Mouse (Mus musculus): ENCODE data around the gene Nr3c2. TPM values are rescaled to one million over a fixed set of nuclear protein-coding genes. Genes with fewer than 3 reads are reported as not detected.

Gene Nr3c2
- total RNA-seq, 2 experiments from 2014 or later: 16.9 to 24.3 TPM

GRCm38 (mm10) chr8:76971187-76971586, 71.9 kb downstream of the Nr3c2 start:
- intact Hi-C loops (cut with DNase I): no loop called here
- DNase-seq: no peak

- peak; percentile 5 for DNase-seq
- intact Hi-C loops (cut with DNase I): no loop called here
Observed at GRCm38 (mm10) chr8:76971761-76972404, 72.6 kb downstream of the Nr3c2 start.

- DNase-seq: peak; percentile 43
- intact Hi-C loops (cut with DNase I): no loop called here
Observed at GRCm38 (mm10) chr8:76972947-76973552, 73.8 kb downstream of the Nr3c2 start.

GRCm38 (mm10) chr8:76977907-76978306, 78.7 kb downstream of the Nr3c2 start:
- no peak for DNase-seq
- intact Hi-C loops (cut with DNase I): no loop called here

- intact Hi-C loops (cut with DNase I): no loop called here
- no peak for DNase-seq
Observed at GRCm38 (mm10) chr8:76984082-76984481, 84.8 kb downstream of the Nr3c2 start.

GRCm38 (mm10) chr8:76984851-76985250, 85.6 kb downstream of the Nr3c2 start:
- DNase-seq: no peak
- intact Hi-C loops (cut with DNase I): no loop called here

GRCm38 (mm10) chr8:76987876-76988275, 88.6 kb downstream of the Nr3c2 start:
- intact Hi-C loops (cut with DNase I): no loop called here
- DNase-seq: no peak

- intact Hi-C loops (cut with DNase I): no loop called here
- no peak for DNase-seq
Observed at GRCm38 (mm10) chr8:76998276-76998675, 99.0 kb downstream of the Nr3c2 start.

GRCm38 (mm10) chr8:77009425-77009824, 110.2 kb downstream of the Nr3c2 start:
- peak; percentile 81 for DNase-seq
- intact Hi-C loops (cut with DNase I): no loop called here

- no peak for DNase-seq
- intact Hi-C loops (cut with DNase I): no loop called here
Observed at GRCm38 (mm10) chr8:77011985-77012384, 112.7 kb downstream of the Nr3c2 start.

- intact Hi-C loops (cut with DNase I): no loop called here
- no peak for DNase-seq
Observed at GRCm38 (mm10) chr8:77012641-77013040, 113.4 kb downstream of the Nr3c2 start.

GRCm38 (mm10) chr8:77016713-77017112, 117.5 kb downstream of the Nr3c2 start:
- intact Hi-C loops (cut with DNase I): no loop called here
- DNase-seq: no peak

GRCm38 (mm10) chr8:77023837-77024710, 124.8 kb downstream of the Nr3c2 start:
- intact Hi-C loops (cut with DNase I): no loop called here
- DNase-seq: no peak

GRCm38 (mm10) chr8:77031213-77031612, 132.0 kb downstream of the Nr3c2 start:
- DNase-seq: no peak
- intact Hi-C loops (cut with DNase I): no loop called here

GRCm38 (mm10) chr8:77033706-77034464, 134.6 kb downstream of the Nr3c2 start:
- intact Hi-C loops (cut with DNase I): no loop called here
- DNase-seq: no peak

- intact Hi-C loops (cut with DNase I): no loop called here
- no peak for DNase-seq
Observed at GRCm38 (mm10) chr8:77034465-77034829, 135.2 kb downstream of the Nr3c2 start.

GRCm38 (mm10) chr8:77041214-77041613, 142.0 kb downstream of the Nr3c2 start:
- intact Hi-C loops (cut with DNase I): no loop called here
- DNase-seq: no peak

- no peak for DNase-seq
- intact Hi-C loops (cut with DNase I): no loop called here
Observed at GRCm38 (mm10) chr8:77044849-77045248, 145.6 kb downstream of the Nr3c2 start.

GRCm38 (mm10) chr8:77045711-77046110, 146.5 kb downstream of the Nr3c2 start:
- intact Hi-C loops (cut with DNase I): no loop called here
- no peak for DNase-seq

- no peak for DNase-seq
- intact Hi-C loops (cut with DNase I): no loop called here
Observed at GRCm38 (mm10) chr8:77046217-77046616, 147.0 kb downstream of the Nr3c2 start.

GRCm38 (mm10) chr8:77046731-77047130, 147.5 kb downstream of the Nr3c2 start:
- intact Hi-C loops (cut with DNase I): no loop called here
- no peak for DNase-seq
